Mouse (Mus musculus) intestine, embryonic 16.5 days (tissue): Measurements from ENCODE around the gene Abraxas2. TPM values are rescaled to one million over a fixed set of nuclear protein-coding genes. Genes with fewer than 3 reads are reported as not detected.

Experiments used
- ATAC-seq: fragments of 200-750 bp; cut with Nextera tagmentation; 2 replicates; pipeline ENCODE4 v1.8.0; 2017; ENCODE audit warnings: moderate TSS enrichment, moderate library complexity
- H3K27ac ChIP-seq: fragments of 300-500 bp; sonication (generic); 2 replicates; pipeline ENCODE4 v1.5.1; 2014; ENCODE audit warnings: mild to moderate bottlenecking, low read length
- H3K27me3 ChIP-seq: fragments of 300-500 bp; sonication (generic); replicated peaks from 2 replicates; pipeline ENCODE4 v1.6.1; 2014; ENCODE audit warnings: low read length, control low read depth, mixed read lengths; ENCODE audit not compliant: control insufficient read depth, insufficient read depth
- H3K36me3 ChIP-seq: fragments of 300-500 bp; sonication (generic); 2 replicates; pipeline ENCODE4 v1.6.1; 2014; ENCODE audit warnings: low read length, control low read depth; ENCODE audit not compliant: control insufficient read depth, insufficient read depth
- H3K4me1 ChIP-seq: fragments of 300-500 bp; sonication (generic); 2 replicates; pipeline ENCODE4 v1.6.1; 2014; ENCODE audit warnings: low read length, control low read depth, mixed read lengths; ENCODE audit not compliant: control insufficient read depth, insufficient read depth
- H3K4me2 ChIP-seq: fragments of 300-500 bp; sonication (generic); 2 replicates; pipeline ENCODE4 v1.6.1; 2014; ENCODE audit warnings: low read depth, low read length, control low read depth
- H3K4me3 ChIP-seq: fragments of 300-500 bp; sonication (generic); 2 replicates; pipeline ENCODE4 v1.5.1; 2014; ENCODE audit warnings: mild to moderate bottlenecking, low read length
- H3K9ac ChIP-seq: fragments of 300-500 bp; sonication (generic); 2 replicates; pipeline ENCODE4 v1.6.1; 2014; ENCODE audit warnings: low read depth, low read length
- H3K9me3 ChIP-seq: fragments of 300-500 bp; sonication (generic); 2 replicates; pipeline ENCODE4 v1.6.1; 2016; ENCODE audit warnings: low read length, control low read depth; ENCODE audit not compliant: control insufficient read depth
- WGBS: fragments of 180-500 bp; shearing (Covaris S2); extraction: QIAGEN DNeasy Blood & Tissue Kit; methylation state at CpG from one replicate; pipeline ENCODE4 v1.1.7; 2014; 5-methylcytosine and 5-hydroxymethylcytosine counted together
- polyA plus RNA-seq: library from polyadenylated mRNA; unstranded; fragments of >200 nt; fragmentation: Nextera tagmentation; extraction: Ambion mirVana; gene quantifications from 2 replicates; pipeline ENCODE4 v1.2.1, GENCODE M21; 2015

The Abraxas2 gene
- polyA plus RNA-seq, 1 experiment from 2014 or later, result 32.4 TPM

GRCm38 (mm10) chr7:132882343-132882742, 23.3 kb downstream of the Abraxas2 start:
- no peak overlapping the region for H3K4me2 ChIP-seq
- ATAC-seq, result no peak
- WGBS, result 72% methylated on average over 2 of the region's 2 CpGs

GRCm38 (mm10) chr7:132884031-132884430, 25.0 kb downstream of the Abraxas2 start:
- no peaks in the 10 kb centered on the region for H3K27me3 ChIP-seq
- no peak overlapping the region for H3K4me2 ChIP-seq
- no peaks in the 10 kb centered on the region for H3K9me3 ChIP-seq
- no peak overlapping the region for H3K27ac ChIP-seq
- 95% methylated on average over 7 of the region's 7 CpGs for WGBS
- H3K36me3 ChIP-seq, result peaks cover 20% of the 10 kb centered on the region
- no peak for ATAC-seq
- no peak overlapping the region for H3K9ac ChIP-seq
- no peaks in the 10 kb centered on the region for H3K4me1 ChIP-seq
- no peak overlapping the region for H3K4me3 ChIP-seq

More at GRCm38 (mm10) chr7:132882343-132882742, 23.3 kb downstream of the Abraxas2 start:
- Histone ChIP-seq H3K27ac (no peak overlapping the region), H3K4me3 (no peak overlapping the region), H3K27me3 (no peaks in the 10 kb centered on the region), H3K9me3 (no peaks in the 10 kb centered on the region), H3K36me3 (peaks cover 25% of the 10 kb centered on the region), H3K9ac (no peak overlapping the region), H3K4me1 (no peaks in the 10 kb centered on the region)

GRCm38 (mm10) chr7:132887019-132887804, 28.2 kb downstream of the Abraxas2 start:
- ATAC-seq, result no peak
- 53% methylated on average over 7 of the region's 7 CpGs for WGBS

GRCm38 (mm10) chr7:132888052-132888451, 29.0 kb downstream of the Abraxas2 start:
- Histone ChIP-seq H3K36me3 (peaks cover 2% of the 10 kb centered on the region; the same call in 1 of the 2 replicates), H3K4me3 (no peak overlapping the region), H3K27ac (no peak overlapping the region), H3K9me3 (no peaks in the 10 kb centered on the region), H3K4me2 (no peak overlapping the region), H3K9ac (no peak overlapping the region), H3K4me1 (no peaks in the 10 kb centered on the region), H3K27me3 (no peaks in the 10 kb centered on the region)
- 66% methylated on average over 3 of the region's 3 CpGs for WGBS
- no peak for ATAC-seq

More at GRCm38 (mm10) chr7:132887019-132887804, 28.2 kb downstream of the Abraxas2 start:
- H3K9me3 ChIP-seq, result no peaks in the 10 kb centered on the region
- no peaks in the 10 kb centered on the region for H3K27me3 ChIP-seq
- H3K4me2 ChIP-seq, result no peak overlapping the region
- no peak overlapping the region for H3K4me3 ChIP-seq
- no peak overlapping the region for H3K9ac ChIP-seq
- H3K36me3 ChIP-seq, result peaks cover 2% of the 10 kb centered on the region; the same call in 1 of the 2 replicates
- H3K27ac ChIP-seq, result no peak overlapping the region
- H3K4me1 ChIP-seq, result no peaks in the 10 kb centered on the region

- no peaks in the 10 kb centered on the region for H3K27me3 ChIP-seq
- H3K4me3 ChIP-seq, result no peak overlapping the region
- H3K4me1 ChIP-seq, result no peaks in the 10 kb centered on the region
- H3K9me3 ChIP-seq, result no peaks in the 10 kb centered on the region
- no peak overlapping the region for H3K4me2 ChIP-seq
- no peak overlapping the region for H3K9ac ChIP-seq
- 0 out of 2 replicates have a peak, but pooled peaks cover 2% of the 10 kb centered on the region for H3K36me3 ChIP-seq
- H3K27ac ChIP-seq, result no peak overlapping the region
- ATAC-seq, result no peak
- WGBS, result 75% methylated on average over 4 of the region's 4 CpGs
Observed at GRCm38 (mm10) chr7:132888518-132889249, 29.7 kb downstream of the Abraxas2 start.

GRCm38 (mm10) chr7:132889691-132890090, 30.7 kb downstream of the Abraxas2 start:
- no peaks in the 10 kb centered on the region for H3K9me3 ChIP-seq
- H3K4me1 ChIP-seq, result no peaks in the 10 kb centered on the region
- 0 out of 2 replicates have a peak, but pooled peaks cover under 1% of the 10 kb centered on the region for H3K36me3 ChIP-seq

GRCm38 (mm10) chr7:132890201-132890600, 31.2 kb downstream of the Abraxas2 start:
- no peaks in the 10 kb centered on the region for H3K36me3 ChIP-seq
- no peak overlapping the region for H3K9ac ChIP-seq
- WGBS, result 89% methylated on average over 5 of the region's 5 CpGs
- H3K27me3 ChIP-seq, result no peaks in the 10 kb centered on the region
- H3K9me3 ChIP-seq, result no peaks in the 10 kb centered on the region
- H3K4me3 ChIP-seq, result no peak overlapping the region
- H3K4me1 ChIP-seq, result no peaks in the 10 kb centered on the region
- no peak overlapping the region for H3K27ac ChIP-seq
- no peak for ATAC-seq
- H3K4me2 ChIP-seq, result no peak overlapping the region

More at GRCm38 (mm10) chr7:132889691-132890090, 30.7 kb downstream of the Abraxas2 start:
- Histone ChIP-seq H3K27me3 (no peaks in the 10 kb centered on the region), H3K27ac (no peak overlapping the region), H3K9ac (no peak overlapping the region), H3K4me3 (no peak overlapping the region), H3K4me2 (no peak overlapping the region)
- no peak for ATAC-seq
- 93% methylated on average over 8 of the region's 8 CpGs for WGBS

GRCm38 (mm10) chr7:132891561-132892310, 32.7 kb downstream of the Abraxas2 start:
- no peak for ATAC-seq
- H3K9me3 ChIP-seq, result no peaks in the 10 kb centered on the region
- H3K4me1 ChIP-seq, result no peaks in the 10 kb centered on the region
- H3K4me2 ChIP-seq, result no peak overlapping the region
- 71% methylated on average over 5 of the region's 5 CpGs for WGBS
- H3K36me3 ChIP-seq, result no peaks in the 10 kb centered on the region
- H3K9ac ChIP-seq, result no peak overlapping the region
- no peaks in the 10 kb centered on the region for H3K27me3 ChIP-seq
- H3K4me3 ChIP-seq, result no peak overlapping the region
- H3K27ac ChIP-seq, result no peak overlapping the region

GRCm38 (mm10) chr7:132892311-132892661, 33.3 kb downstream of the Abraxas2 start:
- H3K4me3 ChIP-seq, result no peak overlapping the region
- H3K4me2 ChIP-seq, result no peak overlapping the region
- no peaks in the 10 kb centered on the region for H3K36me3 ChIP-seq
- H3K27ac ChIP-seq, result no peak overlapping the region
- H3K9ac ChIP-seq, result no peak overlapping the region
- no peak for ATAC-seq
- H3K9me3 ChIP-seq, result no peaks in the 10 kb centered on the region
- WGBS, result 62% methylated on average over 4 of the region's 4 CpGs
- H3K4me1 ChIP-seq, result no peaks in the 10 kb centered on the region
- H3K27me3 ChIP-seq, result no peaks in the 10 kb centered on the region
